Mouse (Mus musculus): Measurements from ENCODE around the gene Coro2a. TPM values are rescaled to one million over a fixed set of nuclear protein-coding genes. Genes with fewer than 3 reads are reported as not detected.

Gene Coro2a
- polyA plus RNA-seq, 1 experiment from 2014 or later = 5.9 TPM

GRCm38 (mm10) chr4:46562037-46562436, 40.0 kb downstream of the Coro2a start:
- Histone ChIP-seq H3K4me3 (no peak overlapping the region), H3K27me3 (ENCODE audit: insufficient read depth, poor library complexity, severe bottlenecking) (no peaks in the 10 kb centered on the region), H3K9me3 (no peaks in the 10 kb centered on the region), H3K27ac (no peak overlapping the region), H3K4me1 (replicated peaks) (peaks cover 6% of the 10 kb centered on the region; the same call in 1 of the 2 replicates), H3K36me3 (no peaks in the 10 kb centered on the region)
- 81% methylated on average over 5 of the region's 5 CpGs for WGBS
- DNase-seq (ENCODE audit: low spot score) = no peak

- Histone ChIP-seq H3K27me3 (ENCODE audit: insufficient read depth, poor library complexity, severe bottlenecking) (no peaks in the 10 kb centered on the region), H3K4me3 (no peak overlapping the region), H3K9me3 (no peaks in the 10 kb centered on the region), H3K36me3 (no peaks in the 10 kb centered on the region), H3K27ac (peak overlapping the region; percentile 23; the same call in 1 of the 2 replicates), H3K4me1 (replicated peaks) (peaks cover 6% of the 10 kb centered on the region; the same call in 1 of the 2 replicates)
- DNase-seq (ENCODE audit: low spot score) = no peak
- 82% methylated on average over 14 of the region's 14 CpGs for WGBS
Observed at GRCm38 (mm10) chr4:46560069-46560705, 41.8 kb downstream of the Coro2a start.

- no peak overlapping the region for H3K27ac ChIP-seq
- no peaks in the 10 kb centered on the region for H3K27me3 ChIP-seq (ENCODE audit: insufficient read depth, poor library complexity, severe bottlenecking)
- peaks cover 11% of the 10 kb centered on the region; the same call in 1 of the 2 replicates for H3K4me1 ChIP-seq (replicated peaks)
- no peak overlapping the region for H3K4me3 ChIP-seq
- WGBS = 81% methylated on average over 22 of the region's 22 CpGs
- no peaks in the 10 kb centered on the region for H3K9me3 ChIP-seq
- no peak for DNase-seq (ENCODE audit: low spot score)
- H3K36me3 ChIP-seq = no peaks in the 10 kb centered on the region
Observed at GRCm38 (mm10) chr4:46558672-46559667, 43.0 kb downstream of the Coro2a start.

GRCm38 (mm10) chr4:46556933-46557332, 45.1 kb downstream of the Coro2a start:
- Histone ChIP-seq H3K27me3 (ENCODE audit: insufficient read depth, poor library complexity, severe bottlenecking) (no peaks in the 10 kb centered on the region), H3K4me1 (replicated peaks) (peaks cover 11% of the 10 kb centered on the region; the same call in 1 of the 2 replicates), H3K4me3 (no peak overlapping the region), H3K27ac (no peak overlapping the region), H3K36me3 (no peaks in the 10 kb centered on the region), H3K9me3 (no peaks in the 10 kb centered on the region)
- no peak for DNase-seq (ENCODE audit: low spot score)
- 77% methylated on average over 3 of the region's 3 CpGs for WGBS

GRCm38 (mm10) chr4:46555762-46556161, 46.2 kb downstream of the Coro2a start:
- peaks cover 11% of the 10 kb centered on the region for H3K4me1 ChIP-seq (replicated peaks)
- no peak overlapping the region for H3K4me3 ChIP-seq
- 88% methylated on average over 9 of the region's 9 CpGs for WGBS
- H3K27ac ChIP-seq = no peak overlapping the region; the same call in 1 of the 2 replicates
- no peak for DNase-seq (ENCODE audit: low spot score)
- no peaks in the 10 kb centered on the region for H3K27me3 ChIP-seq (ENCODE audit: insufficient read depth, poor library complexity, severe bottlenecking)
- no peaks in the 10 kb centered on the region for H3K9me3 ChIP-seq
- H3K36me3 ChIP-seq = no peaks in the 10 kb centered on the region

- no peak for DNase-seq (ENCODE audit: low spot score)
- Histone ChIP-seq H3K27me3 (ENCODE audit: insufficient read depth, poor library complexity, severe bottlenecking) (no peaks in the 10 kb centered on the region), H3K27ac (no peak overlapping the region), H3K9me3 (no peaks in the 10 kb centered on the region), H3K4me1 (replicated peaks) (peaks cover 14% of the 10 kb centered on the region), H3K36me3 (no peaks in the 10 kb centered on the region), H3K4me3 (no peak overlapping the region)
- 85% methylated on average over 10 of the region's 10 CpGs for WGBS
Observed at GRCm38 (mm10) chr4:46554295-46555069, 47.5 kb downstream of the Coro2a start.

- Histone ChIP-seq H3K4me1 (replicated peaks) (peaks cover 14% of the 10 kb centered on the region), H3K9me3 (no peaks in the 10 kb centered on the region), H3K36me3 (no peaks in the 10 kb centered on the region), H3K27ac (no peak overlapping the region), H3K27me3 (ENCODE audit: insufficient read depth, poor library complexity, severe bottlenecking) (no peaks in the 10 kb centered on the region), H3K4me3 (no peak overlapping the region)
- no peak for DNase-seq (ENCODE audit: low spot score)
- WGBS = 75% methylated on average over 1 of the region's 1 CpGs
Observed at GRCm38 (mm10) chr4:46553864-46554263, 48.1 kb downstream of the Coro2a start.

- Histone ChIP-seq H3K27ac (no peak overlapping the region), H3K4me3 (no peak overlapping the region), H3K27me3 (ENCODE audit: insufficient read depth, poor library complexity, severe bottlenecking) (peaks cover 2% of the 10 kb centered on the region; the same call in 1 of the 2 replicates), H3K9me3 (no peaks in the 10 kb centered on the region), H3K4me1 (replicated peaks) (peaks cover 21% of the 10 kb centered on the region), H3K36me3 (no peaks in the 10 kb centered on the region)
- 68% methylated on average over 8 of the region's 8 CpGs for WGBS
- no peak for DNase-seq (ENCODE audit: low spot score)
Observed at GRCm38 (mm10) chr4:46550406-46550805, 51.6 kb downstream of the Coro2a start.

- Histone ChIP-seq H3K9me3 (no peaks in the 10 kb centered on the region), H3K36me3 (no peaks in the 10 kb centered on the region), H3K4me3 (no peak overlapping the region), H3K27me3 (ENCODE audit: insufficient read depth, poor library complexity, severe bottlenecking) (peaks cover 5% of the 10 kb centered on the region; the same call in 1 of the 2 replicates), H3K4me1 (replicated peaks) (peaks cover 24% of the 10 kb centered on the region), H3K27ac (no peak overlapping the region)
- DNase-seq (ENCODE audit: low spot score) = no peak
- WGBS = 79% methylated on average over 10 of the region's 10 CpGs
Observed at GRCm38 (mm10) chr4:46549979-46550378, 52.0 kb downstream of the Coro2a start.

- Histone ChIP-seq H3K36me3 (no peaks in the 10 kb centered on the region), H3K4me1 (replicated peaks) (peaks cover 24% of the 10 kb centered on the region), H3K27ac (peak overlapping the region; percentile 56), H3K4me3 (no peak overlapping the region), H3K9me3 (no peaks in the 10 kb centered on the region), H3K27me3 (ENCODE audit: insufficient read depth, poor library complexity, severe bottlenecking) (peaks cover 5% of the 10 kb centered on the region; the same call in 1 of the 2 replicates)
- peak; percentile 24 for DNase-seq (ENCODE audit: low spot score)
- 33% methylated on average over 6 of the region's 6 CpGs for WGBS
Observed at GRCm38 (mm10) chr4:46546709-46547108, 55.3 kb downstream of the Coro2a start.

GRCm38 (mm10) chr4:46545498-46545897, 56.5 kb downstream of the Coro2a start:
- Histone ChIP-seq H3K9me3 (no peaks in the 10 kb centered on the region), H3K36me3 (no peaks in the 10 kb centered on the region), H3K27me3 (ENCODE audit: insufficient read depth, poor library complexity, severe bottlenecking) (peaks cover 10% of the 10 kb centered on the region), H3K4me3 (no peak overlapping the region), H3K4me1 (replicated peaks) (peaks cover 29% of the 10 kb centered on the region), H3K27ac (no peak overlapping the region)
- 22% methylated on average over 9 of the region's 9 CpGs for WGBS
- DNase-seq (ENCODE audit: low spot score) = no peak

GRCm38 (mm10) chr4:46544313-46544712, 57.7 kb downstream of the Coro2a start:
- H3K27me3 ChIP-seq (ENCODE audit: insufficient read depth, poor library complexity, severe bottlenecking) = peaks cover 16% of the 10 kb centered on the region
- no peak overlapping the region for H3K4me3 ChIP-seq
- peaks cover 26% of the 10 kb centered on the region for H3K4me1 ChIP-seq (replicated peaks)
- no peaks in the 10 kb centered on the region for H3K36me3 ChIP-seq
- DNase-seq (ENCODE audit: low spot score) = no peak
- H3K27ac ChIP-seq = no peak overlapping the region
- H3K9me3 ChIP-seq = no peaks in the 10 kb centered on the region
- 37% methylated on average over 1 of the region's 1 CpGs for WGBS
